Mouse (Mus musculus) cerebellum, adult 2 months (tissue): ENCODE data around the gene C3.

Experiments used
- CTCF ChIP-seq: fragments of 200-500 bp; IDR thresholded peaks from 2 replicates; pipeline ENCODE4 v1.5.1; 2011; ENCODE audit warnings: low read depth, mild to moderate bottlenecking, control low read depth, low read length, moderate library complexity, borderline replicate concordance; ENCODE audit not compliant: insufficient read depth
- POLR2A ChIP-seq: fragments of 200-500 bp; IDR thresholded peaks from 2 replicates; pipeline ENCODE4 v1.6.1; 2011; ENCODE audit warnings: low read length, control low read depth, borderline replicate concordance; ENCODE audit not compliant: insufficient read depth

GRCm38 (mm10) chr17:57195326-57196010 lies 32.5 kb downstream of the C3 start:
- TF ChIP-seq CTCF = no peak
- TF ChIP-seq POLR2A = no peak
